Mouse (Mus musculus) hindlimb bud, embryonic 11.5 days (tissue): ENCODE measurements around the gene Sfr1.
A peak's percentile ranks its signal among the peaks of the same experiment; 100 is the strongest.

ENCODE experiments used
- DNase-seq: peaks from one replicate; pipeline ENCODE4 v3.0.0-alpha.2; 2012; ENCODE audit warnings: low read depth, low spot score; ENCODE audit errors: extremely low spot score

The Sfr1 gene

GRCm38 (mm10) chr19:47731071-47731881 is at the start of gene Sfr1:
Gene Sfr1 (plus strand): TSS chr19:47731682.
- DNase-seq, result peak; percentile 84

- no peak for DNase-seq
Measured at GRCm38 (mm10) chr19:47689592-47689991, 41.9 kb upstream of the Sfr1 start.

- no peak for DNase-seq
Measured at GRCm38 (mm10) chr19:47691994-47692393, 39.5 kb upstream of the Sfr1 start, which contains the start of gene Col17a1. Gene Col17a1 (minus strand): TSS chr19:47692094.

- DNase-seq, result no peak
Measured at GRCm38 (mm10) chr19:47695725-47696124, 35.8 kb upstream of the Sfr1 start.

GRCm38 (mm10) chr19:47696411-47696810 is 35.1 kb upstream of the Sfr1 start:
- no peak for DNase-seq

GRCm38 (mm10) chr19:47697067-47697466 is 34.4 kb upstream of the Sfr1 start:
- no peak for DNase-seq

GRCm38 (mm10) chr19:47698266-47698665 is 33.2 kb upstream of the Sfr1 start:
- no peak for DNase-seq

GRCm38 (mm10) chr19:47699743-47700142 is 31.7 kb upstream of the Sfr1 start:
- no peak for DNase-seq

DNA sequence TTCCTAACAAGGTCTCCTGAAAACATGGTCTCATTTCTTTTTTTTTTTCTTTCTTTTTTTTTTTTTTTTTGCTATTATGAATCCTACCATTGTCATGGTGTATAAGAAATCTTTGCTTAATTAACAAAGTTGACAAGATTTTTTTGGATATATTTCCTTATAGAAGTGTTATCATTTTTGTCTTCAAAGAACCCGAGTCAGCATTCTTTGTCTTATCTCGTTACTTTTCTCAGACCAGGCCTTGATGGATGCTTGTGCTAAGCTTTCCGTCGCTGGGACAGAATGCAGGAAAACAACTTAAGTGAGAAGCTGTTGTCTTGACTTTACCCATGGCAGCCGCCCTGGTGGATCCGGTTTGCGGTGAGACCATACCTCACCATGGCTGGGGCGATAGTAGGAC is 31.0 kb upstream of the Sfr1 start:
- DNase-seq, result no peak

GRCm38 (mm10) chr19:47705080-47705771 is 26.3 kb upstream of the Sfr1 start:
- no peak for DNase-seq

- no peak for DNase-seq
Measured at GRCm38 (mm10) chr19:47705772-47706309, 25.6 kb upstream of the Sfr1 start.

- DNase-seq, result no peak
Measured at GRCm38 (mm10) chr19:47710376-47710775, 21.1 kb upstream of the Sfr1 start.

DNA sequence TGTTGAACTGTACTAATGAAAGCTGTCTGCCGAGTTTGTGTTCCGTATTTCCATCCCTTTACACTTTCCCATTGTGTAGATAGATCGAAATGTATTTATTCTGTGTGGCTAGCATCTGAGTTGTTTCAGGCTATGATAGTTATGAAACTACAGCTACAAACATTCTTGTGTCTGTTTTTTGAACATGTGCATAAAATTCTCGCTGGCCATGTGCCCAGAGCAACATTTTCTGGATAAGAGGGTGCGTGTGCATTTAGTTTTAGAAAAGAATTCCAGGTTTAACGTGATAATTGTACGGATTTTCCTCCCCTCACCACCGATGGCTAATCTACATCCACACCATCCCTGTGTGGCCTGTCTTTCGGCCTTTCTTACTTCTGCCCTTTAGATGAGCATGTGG is 18.0 kb upstream of the Sfr1 start:
- no peak for DNase-seq

DNA sequence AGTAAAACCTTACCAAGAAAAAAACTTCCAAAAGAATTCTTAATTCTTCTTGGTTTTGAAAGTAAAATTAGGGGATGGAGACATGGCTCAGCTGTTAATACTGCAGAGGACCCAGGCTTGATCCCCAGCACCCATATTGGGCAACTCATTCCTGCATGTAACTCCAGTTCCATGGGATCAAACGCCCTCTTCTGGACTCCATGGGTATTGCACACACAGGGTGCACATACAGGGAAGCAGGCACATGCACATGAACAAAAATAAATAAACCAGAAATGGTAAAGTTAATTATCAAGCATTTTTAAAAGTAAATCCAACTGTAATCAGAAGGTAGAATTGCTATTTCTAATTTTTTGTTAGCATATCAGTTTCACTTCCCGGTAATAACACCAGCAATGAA is 15.3 kb upstream of the Sfr1 start:
- DNase-seq, result no peak

- DNase-seq, result no peak
Measured at GRCm38 (mm10) chr19:47719147-47719546, 12.3 kb upstream of the Sfr1 start.

DNA sequence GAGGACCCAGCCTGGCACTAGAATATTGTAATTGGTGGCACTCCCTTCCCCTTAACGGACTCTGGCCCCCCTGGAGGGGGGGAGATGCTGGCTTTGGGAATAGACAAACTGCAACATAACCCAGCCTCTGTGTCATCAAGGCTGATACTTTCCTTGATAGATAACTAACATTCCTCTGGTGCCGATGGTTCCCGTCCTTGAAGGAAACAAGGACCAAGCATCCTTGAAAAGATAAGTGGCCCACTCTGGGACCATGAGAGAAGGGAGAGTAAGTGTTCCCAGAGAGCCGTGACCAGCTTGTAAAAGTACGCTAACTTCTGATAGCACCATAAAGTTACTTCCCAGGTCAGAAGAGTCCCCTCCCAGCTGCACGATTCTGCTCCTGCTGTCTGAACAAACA is 9.0 kb upstream of the Sfr1 start:
- DNase-seq, result no peak

DNA sequence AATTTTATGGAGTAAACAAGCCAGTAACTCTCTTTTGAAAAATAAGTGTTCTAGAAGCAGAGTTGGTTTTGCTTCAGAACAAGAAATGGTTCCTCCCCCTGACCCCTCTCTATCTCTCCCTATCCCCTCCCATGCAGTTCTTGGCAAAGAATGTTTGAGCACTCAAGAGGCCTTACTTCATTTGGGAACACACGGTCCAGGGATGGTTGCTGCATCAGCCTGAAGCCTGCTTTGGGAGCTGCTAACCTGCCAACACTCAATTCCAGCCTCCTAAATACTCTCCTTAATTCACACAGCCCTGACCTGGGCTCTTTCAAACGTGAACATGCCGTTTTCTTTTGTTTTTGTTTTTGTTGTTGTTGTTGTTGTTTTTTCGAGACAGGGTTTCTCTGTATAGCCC is 6.6 kb upstream of the Sfr1 start:
- no peak for DNase-seq

DNA sequence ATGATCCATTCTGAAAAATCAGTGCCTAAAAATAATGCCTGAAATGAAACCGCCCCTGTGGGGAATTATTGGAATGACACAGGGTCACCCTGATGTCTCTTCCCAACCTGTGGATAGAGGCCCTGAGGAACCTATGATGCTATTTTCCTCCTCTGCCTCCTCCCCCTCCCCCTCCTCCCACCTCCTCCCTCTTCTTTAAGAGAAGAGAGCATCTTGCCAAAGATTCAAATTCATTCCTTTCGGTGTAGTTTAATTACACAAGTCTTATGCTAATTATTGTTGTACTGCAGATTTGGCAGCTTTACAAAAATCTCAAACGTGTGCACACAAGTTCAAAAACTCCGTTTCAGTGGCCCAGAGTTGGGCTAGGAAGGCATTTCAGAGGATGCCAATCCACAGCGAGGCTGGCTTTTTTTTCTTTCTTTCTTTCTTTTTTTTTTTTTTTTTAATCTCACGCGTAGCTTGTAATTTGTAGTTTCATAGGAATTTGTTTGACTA is 5.8 kb upstream of the Sfr1 start:
- DNase-seq, result no peak

DNA sequence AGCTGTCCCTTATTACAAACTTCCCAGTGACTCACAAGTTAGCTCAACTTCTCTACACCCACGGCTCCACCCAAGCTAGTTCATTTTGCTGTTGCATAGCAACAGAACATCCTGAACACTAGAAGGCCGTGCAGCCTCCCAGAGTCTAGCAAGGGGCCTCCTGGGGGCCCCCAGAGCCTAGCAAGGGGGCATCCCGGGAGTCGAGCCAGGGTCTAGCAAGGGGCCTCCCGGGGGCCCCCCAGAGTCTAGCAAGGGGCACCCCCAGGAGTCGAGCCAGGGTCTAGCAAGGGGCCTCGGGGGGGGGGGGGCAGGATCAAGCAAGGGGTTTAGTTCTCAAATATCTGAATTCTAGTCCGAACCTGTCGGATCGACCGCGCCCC is 801 bp upstream of the Sfr1 start:
- DNase-seq, result peak; percentile 30

- DNase-seq, result no peak
Measured at GRCm38 (mm10) chr19:47731931-47732330, 449 bp downstream of the Sfr1 start.

DNA sequence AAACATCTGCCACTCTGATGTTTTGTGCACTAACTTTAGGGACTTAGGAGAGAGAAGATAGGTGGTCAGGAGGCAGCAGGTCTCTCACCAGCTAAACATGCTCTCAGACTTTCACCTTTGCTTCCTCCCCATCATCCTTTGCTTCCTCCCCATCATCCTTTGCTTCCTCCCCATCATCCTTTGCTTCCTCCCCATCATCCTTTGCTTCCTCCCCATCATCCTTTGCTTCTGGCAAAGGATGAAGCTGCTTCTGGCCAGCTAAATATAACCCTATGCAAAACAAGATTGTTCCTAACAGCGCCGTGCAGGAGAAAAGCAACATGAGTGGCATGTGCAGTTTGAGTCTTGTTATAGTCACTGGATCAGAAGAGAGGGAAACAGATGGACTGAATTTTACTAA is 15.6 kb downstream of the Sfr1 start:
- no peak for DNase-seq

GRCm38 (mm10) chr19:47748950-47749349 is 17.5 kb downstream of the Sfr1 start:
- DNase-seq, result no peak
